Mouse (Mus musculus) kidney, adult 2 months (tissue): ENCODE results near the gene Rad51b.

Experiments
- CTCF ChIP-seq: fragments of 200-500 bp; conservative IDR thresholded peaks from 2 replicates; pipeline ENCODE4 v1.5.1; 2011; ENCODE audit warnings: low read depth, mild to moderate bottlenecking, control low read depth, low read length, moderate library complexity, mixed read lengths; ENCODE audit not compliant: insufficient read depth, insufficient read length
- POLR2A ChIP-seq: fragments of 200-500 bp; IDR thresholded peaks from one replicate; pipeline ENCODE4 v1.6.1; 2011; ENCODE audit warnings: low read depth, low read length, control low read depth

DNA sequence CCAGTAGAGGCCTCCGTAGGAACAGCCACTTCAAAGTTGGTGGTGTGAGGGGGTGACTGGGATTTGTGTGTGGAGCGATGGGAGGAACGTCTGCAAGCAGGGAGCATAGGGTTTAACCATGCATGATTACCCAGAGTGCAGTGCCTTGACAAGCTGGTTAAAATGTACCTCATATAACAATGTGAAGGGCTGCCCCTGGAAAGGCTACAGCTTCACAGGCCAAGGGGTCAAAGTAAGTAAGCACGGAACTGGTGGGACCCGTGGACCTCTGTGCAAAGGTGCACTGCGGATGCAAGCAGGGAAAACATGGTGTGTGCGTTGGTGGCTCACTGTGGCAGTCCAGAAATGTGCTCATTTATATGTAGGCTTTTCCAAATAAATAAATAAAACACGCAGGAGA lies 392.2 kb downstream of the Rad51b start:
- TF ChIP-seq CTCF (no peak), POLR2A (no peak)
